Mouse (Mus musculus) mature B cell (primary cell): ENCODE measurements around the gene Caap1.

Experiments used
- in situ Hi-C: fragments of 300-500 bp; cut with MboI; formaldehyde crosslinking; loops from 2 replicates; pipeline ENCODE4 v1.14.3; 2019

Gene Caap1

GRCm38 (mm10) chr4:94556265-94557054, at the start of gene Caap1, which contains the start of gene Gm10306:
Caap1 (minus strand) TSS chr4:94556796.
Gm10306 (plus strand) TSS chr4:94556546.
- in situ Hi-C loops, result loop anchor here (5.0 kb wide), 1 partner anchor 56 kb away; the partner anchor contains the start of gene Ift74

- in situ Hi-C loops, result loop anchor here (25.0 kb wide), 1 partner anchor 382 kb away; the partner anchor contains the start of gene Mysm1
Measured at GRCm38 (mm10) chr4:94605591-94605990, 49.0 kb upstream of the Caap1 start.

- in situ Hi-C loops, result loop anchor here (25.0 kb wide), 1 partner anchor 383 kb away; the partner anchor contains the start of gene Mysm1
Measured at GRCm38 (mm10) chr4:94604452-94605019, 47.9 kb upstream of the Caap1 start.

GRCm38 (mm10) chr4:94603031-94603629, 46.5 kb upstream of the Caap1 start, which contains the start of gene Plaa:
Plaa (minus strand) TSS chr4:94603244.
- in situ Hi-C loops, result loop anchor here (25.0 kb wide), 1 partner anchor 384 kb away; the partner anchor contains the start of gene Mysm1

- in situ Hi-C loops, result loop anchor here (25.0 kb wide), 1 partner anchor 385 kb away; the partner anchor contains the start of gene Mysm1
Measured at GRCm38 (mm10) chr4:94602496-94603030, 46.0 kb upstream of the Caap1 start.

GRCm38 (mm10) chr4:94601395-94601794, 44.8 kb upstream of the Caap1 start:
- in situ Hi-C loops, result loop anchor here (25.0 kb wide), 1 partner anchor 386 kb away; the partner anchor contains the start of gene Mysm1

- in situ Hi-C loops, result no loop called here
Measured at GRCm38 (mm10) chr4:94592709-94593108, 36.1 kb upstream of the Caap1 start.

GRCm38 (mm10) chr4:94591765-94592381, 35.3 kb upstream of the Caap1 start:
- in situ Hi-C loops, result no loop called here

- in situ Hi-C loops, result no loop called here
Measured at GRCm38 (mm10) chr4:94572677-94573076, 16.1 kb upstream of the Caap1 start.

- in situ Hi-C loops, result no loop called here
Measured at GRCm38 (mm10) chr4:94564297-94564696, 7.7 kb upstream of the Caap1 start.

- in situ Hi-C loops, result no loop called here
Measured at GRCm38 (mm10) chr4:94561954-94562648, 5.5 kb upstream of the Caap1 start.

- in situ Hi-C loops, result no loop called here
Measured at GRCm38 (mm10) chr4:94560316-94560715, 3.7 kb upstream of the Caap1 start.

GRCm38 (mm10) chr4:94559266-94559665, 2.7 kb upstream of the Caap1 start:
- in situ Hi-C loops, result loop anchor here (5.0 kb wide), 1 partner anchor 53 kb away; the partner anchor contains the start of gene Ift74

- in situ Hi-C loops, result loop anchor here (5.0 kb wide), 1 partner anchor 55 kb away; the partner anchor contains the start of gene Ift74
Measured at GRCm38 (mm10) chr4:94557145-94557544, 549 bp upstream of the Caap1 start.

- in situ Hi-C loops, result loop anchor here (5.0 kb wide), 1 partner anchor 57 kb away; the partner anchor contains the start of gene Ift74
Measured at GRCm38 (mm10) chr4:94554955-94555494, 1.6 kb downstream of the Caap1 start.

GRCm38 (mm10) chr4:94544321-94544720, 12.3 kb downstream of the Caap1 start:
- in situ Hi-C loops, result no loop called here

GRCm38 (mm10) chr4:94543041-94543440, 13.6 kb downstream of the Caap1 start:
- in situ Hi-C loops, result no loop called here

- in situ Hi-C loops, result no loop called here
Measured at GRCm38 (mm10) chr4:94533205-94533604, 23.4 kb downstream of the Caap1 start.

- in situ Hi-C loops, result no loop called here
Measured at GRCm38 (mm10) chr4:94529448-94529847, 27.1 kb downstream of the Caap1 start.

GRCm38 (mm10) chr4:94523321-94523720, 33.3 kb downstream of the Caap1 start:
- in situ Hi-C loops, result no loop called here
